ENCODE assay signal across 10 mouse cellular contexts in the genomic region with DNA sequence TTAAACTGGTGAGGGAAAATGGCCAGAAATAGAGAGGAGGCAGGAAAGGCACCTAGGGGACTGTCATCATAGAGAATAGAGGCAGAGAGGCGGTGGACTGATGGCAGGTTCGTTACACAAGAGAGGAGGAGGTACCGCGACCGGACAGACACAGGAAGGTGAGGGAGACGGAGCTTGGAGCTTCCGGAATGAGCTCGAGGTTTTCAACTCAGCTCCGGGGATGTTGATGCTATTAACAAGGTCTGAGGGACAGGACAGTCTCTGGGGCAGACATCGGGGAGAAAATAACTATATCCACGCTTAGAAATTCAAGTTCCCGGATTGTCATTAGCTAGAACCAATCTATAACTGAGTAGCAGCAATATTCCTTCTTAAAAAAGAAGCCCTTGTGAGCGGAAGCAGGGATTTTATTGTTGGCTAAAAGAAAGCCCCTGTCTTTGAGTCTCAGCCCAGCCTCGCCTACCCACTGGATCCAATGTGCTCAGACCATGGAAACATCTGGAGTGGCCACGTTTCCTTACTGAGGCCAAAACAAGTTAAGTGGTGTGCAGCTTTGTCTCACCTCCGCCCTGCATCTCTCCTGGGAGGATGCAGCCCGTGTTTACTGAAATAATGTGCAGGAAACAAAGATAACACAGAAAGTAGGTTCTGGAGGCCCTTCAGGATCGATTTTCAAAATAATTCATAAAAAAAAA. TPM values are rescaled to one million over a fixed set of nuclear protein-coding genes. Genes with fewer than 3 reads are reported as not detected.
DNase-seq lines count a peak whose midpoint lies in the region; ATAC-seq lines count a peak whose summit lies in the region.
"Had no signal": no experiment of that assay in that cellular context is flagged by ENCODE, and none has a peak within 500 bp of the region (broad histone marks: within the 10 kb centered on the region; RNA-seq: fewer than 3 reads in every experiment).

No protein-coding gene starts in this region.

- no peaks in the 10 kb centered on the region for H3K9me3 ChIP-seq in embryonic facial prominence, embryonic 10.5 days
- no peaks in the 10 kb centered on the region for H3K9me3 ChIP-seq in intestine, embryonic 16.5 days (ENCODE audit: control insufficient read depth, low read length)
- H3K9me3 ChIP-seq: hindbrain, embryonic 15.5 days had no signal

- no peak overlapping the region for H3K9ac ChIP-seq in intestine, embryonic 16.5 days (ENCODE audit: low read depth, low read length)
- H3K9ac ChIP-seq: hindbrain, embryonic 15.5 days had no signal

- peaks cover 26% of the 10 kb centered on the region for H3K4me1 ChIP-seq in embryonic facial prominence, embryonic 10.5 days
- H3K4me1 ChIP-seq in intestine, embryonic 16.5 days (ENCODE audit: control insufficient read depth, insufficient read depth, low read length), result peaks cover 8% of the 10 kb centered on the region; the same call in 1 of the 2 replicates
- H3K4me1 ChIP-seq: hindbrain, embryonic 15.5 days had no signal

- H3K27ac ChIP-seq in embryonic facial prominence, embryonic 10.5 days (replicated peaks), result no peak overlapping the region
- peak overlapping the region; percentile 53 for H3K27ac ChIP-seq in intestine, embryonic 16.5 days (ENCODE audit: low read length)
- H3K27ac ChIP-seq: hindbrain, embryonic 15.5 days had no signal

- no peak overlapping the region for H3K4me2 ChIP-seq in intestine, embryonic 16.5 days (ENCODE audit: low read depth, low read length)
- H3K4me2 ChIP-seq: hindbrain, embryonic 15.5 days had no signal

- peak; percentile 37 for DNase-seq in kidney, adult 9 months
- DNase-seq in kidney, adult 11 months, result no peak
- DNase-seq in embryonic facial prominence, embryonic 10.5 days (ENCODE audit: low spot score), result peak; percentile 32
- peak; percentile 75 to 85 for DNase-seq in heart, adult 18-20 months
- DNase-seq in left cerebral cortex, adult 8-10 months (ENCODE audit: low spot score in 2 of 2), result no peak
- DNase-seq in right cerebral cortex, postnatal 25 days, result no peak
- no peak for DNase-seq in cerebellum, postnatal 25 days
- DNase-seq: thymus, postnatal 36 days had no signal

- H3K27me3 ChIP-seq in embryonic facial prominence, embryonic 10.5 days (replicated peaks; ENCODE audit: low read depth, poor library complexity, severe bottlenecking), result no peaks in the 10 kb centered on the region
- H3K27me3 ChIP-seq in intestine, embryonic 16.5 days (replicated peaks; ENCODE audit: control insufficient read depth, insufficient read depth, low read length), result no peaks in the 10 kb centered on the region
- H3K27me3 ChIP-seq: hindbrain, embryonic 15.5 days had no signal

- WGBS in embryonic facial prominence, embryonic 10.5 days, result 64% methylated on average over 18 of the region's 18 CpGs
- WGBS in intestine, embryonic 16.5 days, result 65% methylated on average over 18 of the region's 18 CpGs

- H3K36me3 ChIP-seq in embryonic facial prominence, embryonic 10.5 days (replicated peaks), result no peaks in the 10 kb centered on the region
- H3K36me3 ChIP-seq in intestine, embryonic 16.5 days (ENCODE audit: control insufficient read depth, insufficient read depth, low read length), result no peaks in the 10 kb centered on the region
- H3K36me3 ChIP-seq: hindbrain, embryonic 15.5 days had no signal

- no peak overlapping the region for H3K4me3 ChIP-seq in embryonic facial prominence, embryonic 10.5 days
- H3K4me3 ChIP-seq in intestine, embryonic 16.5 days (ENCODE audit: low read length), result no peak overlapping the region
- H3K4me3 ChIP-seq: hindbrain, embryonic 15.5 days had no signal

- peak; percentile 55; the same call in 1 of the 2 replicates for ATAC-seq in intestine, embryonic 16.5 days

RNA-seq across cellular contexts. Expression of gene Lamc1, which starts 21.3 kb away (rescaled TPM):
- 26.5 and 28.4 TPM in 2 replicates for polyA plus RNA-seq in embryonic facial prominence, embryonic 10.5 days (2016; fragmentation: Nextera tagmentation; extraction: Ambion mirVana)
- total RNA-seq in heart, adult 18-20 months (2021), result 10 to 100 TPM; 83.1 to 94.8 TPM
- polyA plus RNA-seq in intestine, embryonic 16.5 days (2015; fragmentation: Nextera tagmentation; extraction: Ambion mirVana), result 37.1 and 44.0 TPM in 2 replicates
- 10 to 100 TPM; 23.8 to 28.5 (median 27.2) TPM for total RNA-seq in left cerebral cortex, adult 8-10 months (2022)

Comparison
In these comparisons a context has a peak if more than half of its experiments do, and no peak if none do; other contexts are left out.
1. DNase-seq: peak in kidney, adult 9 months (single experiment), embryonic facial prominence, embryonic 10.5 days (single experiment) and heart, adult 18-20 months (2 of 2); none in kidney, adult 11 months (single experiment), left cerebral cortex, adult 8-10 months (0 of 2), right cerebral cortex, postnatal 25 days (single experiment) and cerebellum, postnatal 25 days (0 of 2).